Mouse (Mus musculus): ENCODE results near the gene Tmem222. TPM values are rescaled to one million over a fixed set of nuclear protein-coding genes. Genes with fewer than 3 reads are reported as not detected.

Tmem222 gene
- polyA plus RNA-seq, 1 experiment = 47.7 TPM

DNA sequence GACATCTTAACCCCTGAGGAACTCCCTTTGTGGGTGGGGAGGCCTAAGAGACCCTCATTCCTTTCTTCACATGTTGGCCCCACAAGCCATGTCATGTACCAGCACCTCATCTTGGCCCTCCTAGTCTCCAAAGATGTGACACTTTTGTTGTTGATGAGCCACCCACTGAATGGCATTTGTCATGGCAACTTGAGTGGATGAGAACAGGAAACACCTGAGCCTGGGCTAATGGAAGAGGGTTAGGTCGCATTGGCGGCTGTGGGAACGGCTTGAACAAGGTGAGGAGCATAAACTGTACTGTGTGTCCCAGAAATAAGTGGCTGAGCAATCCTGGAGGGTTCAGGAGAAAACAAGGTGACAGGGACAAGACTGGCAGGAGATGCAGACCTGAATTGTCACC is 8.7 kb downstream of the Tmem222 start:
- no peak for TF ChIP-seq CTCF (IDR thresholded peaks at IDR 0.05; ENCODE audit: borderline replicate concordance, insufficient read depth, low read length)
- TF ChIP-seq POLR2A (IDR thresholded peaks at IDR 0.05; ENCODE audit: low read depth, low read length) = no peak

GRCm38 (mm10) chr4:133266248-133266880 is 11.2 kb downstream of the Tmem222 start:
- H3K27ac ChIP-seq (ENCODE audit: insufficient read depth, low read length) = no peak overlapping the region
- no peak overlapping the region for H3K4me3 ChIP-seq (ENCODE audit: insufficient read depth, low read length)
- no peaks in the 10 kb centered on the region for H3K4me1 ChIP-seq (ENCODE audit: control insufficient read depth, insufficient read depth, low read length)
- no peak for TF ChIP-seq POLR2A (IDR thresholded peaks at IDR 0.05; ENCODE audit: low read depth, low read length)
- no peak for TF ChIP-seq CTCF (IDR thresholded peaks at IDR 0.05; ENCODE audit: borderline replicate concordance, insufficient read depth, low read length)

More for the DNA sequence above, 8.7 kb downstream of the Tmem222 start:
- H3K4me1 ChIP-seq (ENCODE audit: control insufficient read depth, insufficient read depth, low read length) = no peaks in the 10 kb centered on the region
- no peak overlapping the region for H3K27ac ChIP-seq (ENCODE audit: insufficient read depth, low read length)
- H3K4me3 ChIP-seq (ENCODE audit: insufficient read depth, low read length) = no peak overlapping the region

DNA sequence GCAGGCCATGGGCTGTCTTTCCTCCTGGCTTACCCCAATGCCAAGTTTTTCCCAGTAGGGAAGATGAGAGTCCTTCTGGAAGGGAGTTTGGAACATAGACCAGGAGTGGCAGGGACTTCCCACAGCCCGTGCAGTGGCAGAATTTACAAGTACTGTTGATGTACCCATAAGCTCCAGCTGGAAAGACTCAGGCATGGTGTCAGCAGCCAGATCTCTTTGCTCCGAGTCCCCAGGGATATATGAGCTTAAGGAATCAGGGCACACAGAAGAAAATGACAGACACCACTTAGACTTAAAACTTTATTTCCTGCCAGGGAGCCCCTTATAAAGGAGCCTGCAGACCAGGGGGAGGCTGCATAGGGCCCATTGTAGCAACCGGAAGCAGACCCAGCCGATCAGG is 11.8 kb downstream of the Tmem222 start:
- H3K4me3 ChIP-seq (ENCODE audit: insufficient read depth, low read length) = no peak overlapping the region
- TF ChIP-seq POLR2A (IDR thresholded peaks at IDR 0.05; ENCODE audit: low read depth, low read length) (no peak), CTCF (IDR thresholded peaks at IDR 0.05; ENCODE audit: borderline replicate concordance, insufficient read depth, low read length) (no peak)
- H3K27ac ChIP-seq (ENCODE audit: insufficient read depth, low read length) = no peak overlapping the region
- no peaks in the 10 kb centered on the region for H3K4me1 ChIP-seq (ENCODE audit: control insufficient read depth, insufficient read depth, low read length)

DNA sequence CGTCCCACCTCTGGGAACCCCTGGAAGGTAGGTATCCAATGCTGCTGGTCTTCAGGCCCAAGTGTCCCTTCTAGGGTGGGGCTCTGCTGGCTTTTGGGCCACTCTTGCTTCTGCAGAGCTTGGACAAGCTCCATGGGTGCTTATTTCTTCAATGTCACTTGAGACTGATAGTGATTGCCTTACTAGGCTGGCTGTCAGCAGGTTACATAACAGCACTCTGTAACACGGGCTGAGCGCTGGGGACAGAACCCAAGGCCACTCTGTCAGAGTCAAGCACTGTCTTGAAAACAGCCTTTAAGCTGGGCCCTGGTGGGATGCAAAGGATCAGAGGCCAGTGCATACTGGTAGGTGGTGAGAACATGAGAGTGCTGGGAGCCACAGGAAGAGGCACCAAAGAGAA is 12.3 kb downstream of the Tmem222 start:
- Histone ChIP-seq H3K4me1 (ENCODE audit: control insufficient read depth, insufficient read depth, low read length) (no peaks in the 10 kb centered on the region), H3K4me3 (ENCODE audit: insufficient read depth, low read length) (no peak overlapping the region), H3K27ac (ENCODE audit: insufficient read depth, low read length) (no peak overlapping the region)
- TF ChIP-seq CTCF (IDR thresholded peaks at IDR 0.05; ENCODE audit: borderline replicate concordance, insufficient read depth, low read length) = no peak
- TF ChIP-seq POLR2A (IDR thresholded peaks at IDR 0.05; ENCODE audit: low read depth, low read length) = no peak

GRCm38 (mm10) chr4:133264559-133264958 is 13.0 kb downstream of the Tmem222 start:
- H3K4me3 ChIP-seq (ENCODE audit: insufficient read depth, low read length) = no peak overlapping the region

GRCm38 (mm10) chr4:133263756-133264155 is 13.8 kb downstream of the Tmem222 start:
- Histone ChIP-seq H3K4me1 (ENCODE audit: control insufficient read depth, insufficient read depth, low read length) (no peaks in the 10 kb centered on the region), H3K27ac (ENCODE audit: insufficient read depth, low read length) (no peak overlapping the region), H3K4me3 (ENCODE audit: insufficient read depth, low read length) (no peak overlapping the region)
- TF ChIP-seq POLR2A (IDR thresholded peaks at IDR 0.05; ENCODE audit: low read depth, low read length) (no peak), CTCF (IDR thresholded peaks at IDR 0.05; ENCODE audit: borderline replicate concordance, insufficient read depth, low read length) (no peak)

More at GRCm38 (mm10) chr4:133264559-133264958, 13.0 kb downstream of the Tmem222 start:
- TF ChIP-seq POLR2A (IDR thresholded peaks at IDR 0.05; ENCODE audit: low read depth, low read length) (no peak), CTCF (IDR thresholded peaks at IDR 0.05; ENCODE audit: borderline replicate concordance, insufficient read depth, low read length) (no peak)
- H3K27ac ChIP-seq (ENCODE audit: insufficient read depth, low read length) = no peak overlapping the region
- no peaks in the 10 kb centered on the region for H3K4me1 ChIP-seq (ENCODE audit: control insufficient read depth, insufficient read depth, low read length)

GRCm38 (mm10) chr4:133262882-133263281 is 14.7 kb downstream of the Tmem222 start, which contains the start of gene Sytl1:
Gene Sytl1 (minus strand): TSS chr4:133263113.
- Histone ChIP-seq H3K4me3 (ENCODE audit: insufficient read depth, low read length) (no peak within 1 kb of the TSS), H3K27ac (ENCODE audit: insufficient read depth, low read length) (no peak within 1 kb of the TSS), H3K4me1 (ENCODE audit: control insufficient read depth, insufficient read depth, low read length) (no peaks in the 10 kb centered on the region)
- TF ChIP-seq POLR2A (IDR thresholded peaks at IDR 0.05; ENCODE audit: low read depth, low read length) (no peak), CTCF (IDR thresholded peaks at IDR 0.05; ENCODE audit: borderline replicate concordance, insufficient read depth, low read length) (no peak)

DNA sequence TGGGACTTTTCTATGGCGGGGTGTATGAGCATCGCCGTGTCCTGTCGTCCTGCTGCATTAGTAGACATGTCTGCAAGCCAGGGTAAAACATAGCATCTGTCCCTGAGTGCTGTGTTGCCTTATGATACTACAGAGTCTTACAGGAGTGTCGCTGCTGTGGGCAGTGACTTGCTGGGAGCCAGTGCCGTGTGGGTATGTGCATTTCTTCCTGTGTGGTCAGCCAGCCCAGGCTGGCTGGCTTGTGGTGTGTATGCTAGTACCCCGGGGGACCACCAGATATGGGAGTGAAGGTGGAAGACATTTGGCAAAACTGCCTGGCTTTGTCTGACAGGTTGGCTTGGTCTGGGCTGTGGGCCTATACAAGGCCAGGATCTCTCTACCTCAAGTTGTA is 15.2 kb downstream of the Tmem222 start:
- H3K4me3 ChIP-seq (ENCODE audit: insufficient read depth, low read length) = no peak overlapping the region
- H3K4me1 ChIP-seq (ENCODE audit: control insufficient read depth, insufficient read depth, low read length) = no peaks in the 10 kb centered on the region
- no peak overlapping the region for H3K27ac ChIP-seq (ENCODE audit: insufficient read depth, low read length)
- TF ChIP-seq POLR2A (IDR thresholded peaks at IDR 0.05; ENCODE audit: low read depth, low read length) (no peak), CTCF (IDR thresholded peaks at IDR 0.05; ENCODE audit: borderline replicate concordance, insufficient read depth, low read length) (no peak)

GRCm38 (mm10) chr4:133261641-133262374 is 15.8 kb downstream of the Tmem222 start:
- Histone ChIP-seq H3K4me1 (ENCODE audit: control insufficient read depth, insufficient read depth, low read length) (no peaks in the 10 kb centered on the region), H3K27ac (ENCODE audit: insufficient read depth, low read length) (no peak overlapping the region), H3K4me3 (ENCODE audit: insufficient read depth, low read length) (no peak overlapping the region)
- TF ChIP-seq POLR2A (IDR thresholded peaks at IDR 0.05; ENCODE audit: low read depth, low read length) = no peak
- TF ChIP-seq CTCF (IDR thresholded peaks at IDR 0.05; ENCODE audit: borderline replicate concordance, insufficient read depth, low read length) = no peak

DNA sequence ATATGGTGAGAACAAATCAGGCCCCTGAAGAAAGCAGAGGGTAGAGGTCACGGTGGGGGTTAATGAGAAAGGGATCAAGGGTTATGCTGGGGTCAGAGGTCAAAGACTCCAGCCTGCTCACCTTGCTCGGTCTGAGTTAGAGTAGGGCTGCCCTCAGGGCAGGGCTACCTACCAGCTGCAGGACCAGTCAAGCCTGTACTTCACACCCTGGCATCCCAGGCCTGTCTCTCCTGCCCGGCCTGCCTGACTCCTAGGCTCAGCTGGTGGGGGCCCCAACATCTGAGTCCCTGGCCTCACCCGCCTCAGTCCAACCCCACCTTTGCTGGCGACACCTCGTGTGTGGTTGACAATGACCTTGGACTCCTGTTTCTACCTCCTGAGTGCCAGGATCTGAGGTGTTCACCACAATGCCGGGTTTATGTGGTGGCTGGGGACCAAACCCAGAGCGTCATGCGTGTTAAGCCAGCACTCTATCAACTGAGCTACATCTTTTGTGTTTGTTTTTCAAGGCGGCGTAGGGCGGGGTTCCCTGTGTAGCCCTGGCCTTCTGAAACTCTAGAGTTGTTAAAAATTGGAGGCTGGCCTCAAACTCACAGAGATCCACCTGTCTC is 19.7 kb downstream of the Tmem222 start:
- H3K4me3 ChIP-seq (ENCODE audit: insufficient read depth, low read length) = no peak overlapping the region
- H3K4me1 ChIP-seq (ENCODE audit: control insufficient read depth, insufficient read depth, low read length) = no peaks in the 10 kb centered on the region
- H3K27ac ChIP-seq (ENCODE audit: insufficient read depth, low read length) = no peak overlapping the region
- TF ChIP-seq CTCF (IDR thresholded peaks at IDR 0.05; ENCODE audit: borderline replicate concordance, insufficient read depth, low read length) (no peak), POLR2A (IDR thresholded peaks at IDR 0.05; ENCODE audit: low read depth, low read length) (no peak)
